Mouse (Mus musculus) MEL (cell line): Measurements from ENCODE around the gene Rras2. TPM values are rescaled to one million over a fixed set of nuclear protein-coding genes. Genes with fewer than 3 reads are reported as not detected.

Experiments
- DNase-seq: peaks from one replicate; pipeline ENCODE4 v3.0.0; 2011; ENCODE audit warnings: low read depth, low spot score
- H3K27ac ChIP-seq: 2 replicates; pipeline ENCODE4 v1.5.1; 2012; ENCODE audit warnings: low read depth, mild to moderate bottlenecking, control low read depth, low read length, moderate library complexity; ENCODE audit not compliant: control insufficient read depth
- H3K27me3 ChIP-seq, 2 experiments: fragments of 150-350 bp in 1 of 2; sonication (generic) in 1 of 2; 2 replicates each; pipeline ENCODE4 v1.6.1; 2012; ENCODE audit warnings: low read length in 2 of 2, mild to moderate bottlenecking in 2 of 2, improper control_type of control experiment in 1 of 2, moderate library complexity in 1 of 2; ENCODE audit not compliant: insufficient read depth in 2 of 2, control insufficient read depth in 1 of 2
- H3K36me3 ChIP-seq, 2 experiments: 2 replicates each; pipeline ENCODE4 v1.6.1; 2012 to 2014; ENCODE audit warnings: low read length in 2 of 2, improper control_type of control experiment in 1 of 2, inconsistent platforms in 1 of 2, mild to moderate bottlenecking in 1 of 2; ENCODE audit not compliant: insufficient read depth in 2 of 2, control insufficient read depth in 1 of 2
- H3K4me1 ChIP-seq, 2 experiments: fragments of 150-350 bp in 1 of 2; sonication (generic) in 1 of 2; 2 replicates each; pipeline ENCODE4 v1.6.1; 2012; ENCODE audit warnings: low read length in 2 of 2, improper control_type of control experiment in 1 of 2, mild to moderate bottlenecking in 1 of 2; ENCODE audit not compliant: insufficient read depth in 2 of 2, control insufficient read depth in 1 of 2
- H3K4me3 ChIP-seq, 2 experiments: fragments of 150-350 bp in 1 of 2; sonication (generic) in 1 of 2; 2 replicates each; pipeline ENCODE4 v1.5.1; 2012; ENCODE audit warnings: low read depth in 2 of 2, low read length in 2 of 2, mild to moderate bottlenecking in 2 of 2, moderate library complexity in 2 of 2, control low read depth in 1 of 2, improper control_type of control experiment in 1 of 2; ENCODE audit not compliant: control insufficient read depth in 1 of 2, insufficient read depth in 1 of 2
- H3K79me2 ChIP-seq: 2 replicates; pipeline ENCODE4 v1.6.1; 2012; ENCODE audit warnings: mild to moderate bottlenecking, low read length, moderate library complexity; ENCODE audit not compliant: control insufficient read depth, poor library complexity, insufficient read depth
- H3K9ac ChIP-seq: 2 replicates; pipeline ENCODE4 v1.6.1; 2012; ENCODE audit warnings: low read depth, mild to moderate bottlenecking, control low read depth, low read length, moderate library complexity; ENCODE audit not compliant: control insufficient read depth, poor library complexity, severe bottlenecking
- H3K9me3 ChIP-seq: fragments of 150-350 bp; sonication (generic); replicated peaks from 2 replicates; pipeline ENCODE4 v1.6.1; 2012; ENCODE audit warnings: mild to moderate bottlenecking, low read length, improper control_type of control experiment, moderate library complexity; ENCODE audit not compliant: insufficient read depth
- BHLHE40 ChIP-seq: IDR thresholded peaks from 2 replicates; pipeline ENCODE4 v1.6.1; 2012; ENCODE audit warnings: low read depth, mild to moderate bottlenecking, inconsistent platforms, low read length, improper control_type of control experiment, borderline replicate concordance
- CHD1 ChIP-seq: IDR thresholded peaks from 2 replicates; pipeline ENCODE4 v1.6.1; 2012; ENCODE audit warnings: low read depth, mild to moderate bottlenecking, inconsistent platforms, low read length, improper control_type of control experiment
- CHD2 ChIP-seq: IDR thresholded peaks from 2 replicates; pipeline ENCODE4 v1.6.1; 2011; ENCODE audit warnings: low read length, improper control_type of control experiment
- CTCF ChIP-seq, 3 experiments: IDR thresholded peaks in 2 of 3; conservative IDR thresholded peaks in 1 of 3; 2 replicates each; pipeline ENCODE4 v1.5.1; 2011 to 2012; ENCODE audit warnings: low read length in 3 of 3, low read depth in 2 of 3, mild to moderate bottlenecking in 2 of 3, improper control_type of control experiment in 1 of 3, inconsistent platforms in 1 of 3, mixed read lengths in 1 of 3, moderate library complexity in 1 of 3; ENCODE audit not compliant: control insufficient read depth in 1 of 3, insufficient read depth in 1 of 3, poor library complexity in 1 of 3, severe bottlenecking in 1 of 3
- E2F4 ChIP-seq: IDR thresholded peaks from 2 replicates; pipeline ENCODE4 v1.6.1; 2011; ENCODE audit warnings: low read depth, low read length, improper control_type of control experiment, borderline replicate concordance
- EP300 ChIP-seq, 2 experiments: IDR thresholded peaks; 2 replicates each; pipeline ENCODE4 v1.6.1; 2011; ENCODE audit warnings: improper control_type of control experiment in 2 of 2, low read length in 2 of 2, low read depth in 1 of 2, mild to moderate bottlenecking in 1 of 2
- ETS1 ChIP-seq: IDR thresholded peaks from 2 replicates; pipeline ENCODE4 v1.6.1; 2012; ENCODE audit warnings: low read depth, mild to moderate bottlenecking, inconsistent platforms, low read length, improper control_type of control experiment, moderate library complexity
- GABPA ChIP-seq: IDR thresholded peaks from 2 replicates; pipeline ENCODE4 v1.6.1; 2012; ENCODE audit warnings: low read depth, mild to moderate bottlenecking, inconsistent platforms, low read length, improper control_type of control experiment, moderate library complexity
- GATA1 ChIP-seq: IDR thresholded peaks from 2 replicates; pipeline ENCODE4 v1.6.1; 2011; ENCODE audit warnings: low read depth, low read length, improper control_type of control experiment
- JUND ChIP-seq: IDR thresholded peaks from 2 replicates; pipeline ENCODE4 v1.6.1; 2011; ENCODE audit warnings: low read depth, mild to moderate bottlenecking, improper control_type of control experiment, low read length
- MAFK ChIP-seq: IDR thresholded peaks from 2 replicates; pipeline ENCODE4 v1.6.1; 2011; ENCODE audit warnings: low read depth, mild to moderate bottlenecking, low read length, improper control_type of control experiment, borderline replicate concordance
- MAX ChIP-seq: IDR thresholded peaks from 2 replicates; pipeline ENCODE4 v1.6.1; 2011; ENCODE audit warnings: low read length, improper control_type of control experiment
- MEF2A ChIP-seq: IDR thresholded peaks from 2 replicates; pipeline ENCODE4 v1.6.1; 2014; ENCODE audit warnings: low read depth, mild to moderate bottlenecking, inconsistent platforms, low read length, improper control_type of control experiment; ENCODE audit not compliant: poor library complexity, insufficient replicate concordance, severe bottlenecking; ENCODE audit errors: extremely low read depth
- MXI1 ChIP-seq: IDR thresholded peaks from 2 replicates; pipeline ENCODE4 v1.6.1; 2011; ENCODE audit warnings: mild to moderate bottlenecking, low read depth, low read length, improper control_type of control experiment
- NELFE ChIP-seq: IDR thresholded peaks from 2 replicates; pipeline ENCODE4 v1.6.1; 2011; ENCODE audit warnings: low read depth, low read length, improper control_type of control experiment
- POLR2A ChIP-seq, 2 experiments: IDR thresholded peaks; 2 replicates each; pipeline ENCODE4 v1.6.1; 2011 to 2012; ENCODE audit warnings: low read length in 2 of 2, mild to moderate bottlenecking in 2 of 2, control low read depth in 1 of 2, improper control_type of control experiment in 1 of 2, low read depth in 1 of 2, moderate library complexity in 1 of 2; ENCODE audit not compliant: control insufficient read depth in 1 of 2, insufficient read depth in 1 of 2, poor library complexity in 1 of 2
- POLR2AphosphoS2 ChIP-seq: IDR thresholded peaks from 2 replicates; pipeline ENCODE4 v1.6.1; 2011; ENCODE audit warnings: low read length, improper control_type of control experiment
- RAD21 ChIP-seq: IDR thresholded peaks from 2 replicates; pipeline ENCODE4 v1.6.1; 2011; ENCODE audit warnings: mild to moderate bottlenecking, low read depth, low read length, improper control_type of control experiment
- RCOR1 ChIP-seq: IDR thresholded peaks from 2 replicates; pipeline ENCODE4 v1.6.1; 2012; ENCODE audit warnings: low read depth, mild to moderate bottlenecking, inconsistent platforms, low read length, improper control_type of control experiment
- SIN3A ChIP-seq: IDR thresholded peaks from 2 replicates; pipeline ENCODE4 v1.6.1; 2012; ENCODE audit warnings: low read length, improper control_type of control experiment, inconsistent platforms
- SMC3 ChIP-seq: IDR thresholded peaks from 2 replicates; pipeline ENCODE4 v1.6.1; 2011; ENCODE audit warnings: low read depth, low read length, improper control_type of control experiment
- TAL1 ChIP-seq: IDR thresholded peaks from 2 replicates; pipeline ENCODE4 v1.6.1; 2012; ENCODE audit warnings: mild to moderate bottlenecking, inconsistent platforms, low read length, moderate library complexity, mixed read lengths
- UBTF ChIP-seq: IDR thresholded peaks from 2 replicates; pipeline ENCODE4 v1.6.1; 2012; ENCODE audit warnings: low read depth, mild to moderate bottlenecking, inconsistent platforms, low read length, improper control_type of control experiment, moderate library complexity, borderline replicate concordance; ENCODE audit not compliant: insufficient read depth
- ZC3H11A ChIP-seq: IDR thresholded peaks from 2 replicates; pipeline ENCODE4 v1.6.1; 2012; ENCODE audit warnings: low read depth, mild to moderate bottlenecking, inconsistent platforms, low read length, improper control_type of control experiment
- polyA plus RNA-seq, 2 experiments: library from polyadenylated mRNA; stranded (reverse) in 1 of 2; unstranded in 1 of 2; fragments of >175 nt in 1 of 2; fragments of >200 nt in 1 of 2; gene quantifications; 2 replicates each; pipeline versions ENCODE4 v1.2.1 to v1.2.4; 2012; ENCODE audit warnings: low replicate concordance in 2 of 2, low read depth in 1 of 2; ENCODE audit not compliant: insufficient read length in 2 of 2, insufficient read depth in 1 of 2, missing spikeins in 1 of 2
- total RNA-seq: library from RNA; depleted of rRNA; stranded (reverse); fragments of 300-350 nt; gene quantifications from 2 replicates; pipeline ENCODE4 v1.2.3, GENCODE M21; 2012

Gene Rras2
- total and polyA plus RNA-seq, 3 experiments = not detected

GRCm38 (mm10) chr7:114102609-114103008 lies 15.0 kb downstream of the Rras2 start (continued):
- no peak for TF ChIP-seq GABPA

GRCm38 (mm10) chr7:114101412-114101811 lies 16.2 kb downstream of the Rras2 start:
- TF ChIP-seq POLR2A (IDR thresholded peaks at IDR 0.05; ENCODE audit: control insufficient read depth in 1 of 2, insufficient read depth in 1 of 2, low read depth in 1 of 2, low read length in 2 of 2, poor library complexity in 1 of 2) = no peak
- no peak for TF ChIP-seq CHD1
- no peak for TF ChIP-seq GATA1
- no peak for TF ChIP-seq TAL1
- no peak for TF ChIP-seq NELFE
- TF ChIP-seq EP300 (IDR thresholded peaks at IDR 0.05; ENCODE audit: low read depth in 1 of 2, low read length in 2 of 2) = no peak
- TF ChIP-seq ZC3H11A = no peak
- Histone ChIP-seq H3K27me3 (no peaks in the 10 kb centered on the region; a peak in 1 of 4 replicates), H3K36me3 (no peaks in the 10 kb centered on the region), H3K9ac (no peak overlapping the region), H3K4me1 (no peaks in the 10 kb centered on the region), H3K27ac (no peak overlapping the region), H3K9me3 (no peaks in the 10 kb centered on the region), H3K4me3 (no peak overlapping the region), H3K79me2 (no peaks in the 10 kb centered on the region)
- no peak for DNase-seq

GRCm38 (mm10) chr7:114093548-114094174 lies 23.9 kb downstream of the Rras2 start:
- H3K27ac ChIP-seq = no peak overlapping the region
- no peaks in the 10 kb centered on the region for H3K27me3 ChIP-seq
- no peaks in the 10 kb centered on the region for H3K36me3 ChIP-seq
- no peak overlapping the region for H3K4me3 ChIP-seq
- DNase-seq = no peak
- H3K9ac ChIP-seq = no peak overlapping the region
- no peaks in the 10 kb centered on the region for H3K4me1 ChIP-seq
- H3K9me3 ChIP-seq = no peaks in the 10 kb centered on the region
- no peaks in the 10 kb centered on the region for H3K79me2 ChIP-seq
- TF ChIP-seq UBTF (no peak), RAD21 (no peak), MAX (no peak), SMC3 (no peak), RCOR1 (no peak), BHLHE40 (no peak), SIN3A (no peak), CTCF (IDR thresholded peaks at IDR 0.05 in 2 of 3, conservative IDR thresholded peaks at IDR 0.05 in 1 of 3; ENCODE audit: control insufficient read depth in 1 of 3, insufficient read depth in 1 of 3, low read depth in 2 of 3, low read length in 3 of 3, poor library complexity in 1 of 3, severe bottlenecking in 1 of 3) (no peak), MEF2A (no peak), POLR2AphosphoS2 (no peak), NELFE (no peak), JUND (no peak), GATA1 (no peak), EP300 (IDR thresholded peaks at IDR 0.05; ENCODE audit: low read depth in 1 of 2, low read length in 2 of 2) (no peak), MXI1 (no peak), CHD2 (no peak), E2F4 (no peak), MAFK (no peak), ETS1 (no peak)
